Mouse (Mus musculus) MEL (cell line): ENCODE results near the gene Cfp. TPM values are rescaled to one million over a fixed set of nuclear protein-coding genes. Genes with fewer than 3 reads are reported as not detected.

Source experiments
- DNase-seq: peaks from one replicate; pipeline ENCODE4 v3.0.0; 2011; ENCODE audit warnings: low read depth, low spot score
- H3K27ac ChIP-seq: 2 replicates; pipeline ENCODE4 v1.5.1; 2012; ENCODE audit warnings: low read depth, mild to moderate bottlenecking, control low read depth, low read length, moderate library complexity; ENCODE audit not compliant: control insufficient read depth
- H3K27me3 ChIP-seq, 2 experiments: fragments of 150-350 bp in 1 of 2; sonication (generic) in 1 of 2; 2 replicates each; pipeline ENCODE4 v1.6.1; 2012; ENCODE audit warnings: low read length in 2 of 2, mild to moderate bottlenecking in 2 of 2, improper control_type of control experiment in 1 of 2, moderate library complexity in 1 of 2; ENCODE audit not compliant: insufficient read depth in 2 of 2, control insufficient read depth in 1 of 2
- H3K36me3 ChIP-seq, 2 experiments: 2 replicates each; pipeline ENCODE4 v1.6.1; 2012 to 2014; ENCODE audit warnings: low read length in 2 of 2, improper control_type of control experiment in 1 of 2, inconsistent platforms in 1 of 2, mild to moderate bottlenecking in 1 of 2; ENCODE audit not compliant: insufficient read depth in 2 of 2, control insufficient read depth in 1 of 2
- H3K4me1 ChIP-seq, 2 experiments: fragments of 150-350 bp in 1 of 2; sonication (generic) in 1 of 2; 2 replicates each; pipeline ENCODE4 v1.6.1; 2012; ENCODE audit warnings: low read length in 2 of 2, improper control_type of control experiment in 1 of 2, mild to moderate bottlenecking in 1 of 2; ENCODE audit not compliant: insufficient read depth in 2 of 2, control insufficient read depth in 1 of 2
- H3K4me3 ChIP-seq, 2 experiments: fragments of 150-350 bp in 1 of 2; sonication (generic) in 1 of 2; 2 replicates each; pipeline ENCODE4 v1.5.1; 2012; ENCODE audit warnings: low read depth in 2 of 2, low read length in 2 of 2, mild to moderate bottlenecking in 2 of 2, moderate library complexity in 2 of 2, control low read depth in 1 of 2, improper control_type of control experiment in 1 of 2; ENCODE audit not compliant: control insufficient read depth in 1 of 2, insufficient read depth in 1 of 2
- H3K79me2 ChIP-seq: 2 replicates; pipeline ENCODE4 v1.6.1; 2012; ENCODE audit warnings: mild to moderate bottlenecking, low read length, moderate library complexity; ENCODE audit not compliant: control insufficient read depth, poor library complexity, insufficient read depth
- H3K9ac ChIP-seq: 2 replicates; pipeline ENCODE4 v1.6.1; 2012; ENCODE audit warnings: low read depth, mild to moderate bottlenecking, control low read depth, low read length, moderate library complexity; ENCODE audit not compliant: control insufficient read depth, poor library complexity, severe bottlenecking
- H3K9me3 ChIP-seq: fragments of 150-350 bp; sonication (generic); replicated peaks from 2 replicates; pipeline ENCODE4 v1.6.1; 2012; ENCODE audit warnings: mild to moderate bottlenecking, low read length, improper control_type of control experiment, moderate library complexity; ENCODE audit not compliant: insufficient read depth
- BHLHE40 ChIP-seq: IDR thresholded peaks from 2 replicates; pipeline ENCODE4 v1.6.1; 2012; ENCODE audit warnings: low read depth, mild to moderate bottlenecking, inconsistent platforms, low read length, improper control_type of control experiment, borderline replicate concordance
- CHD1 ChIP-seq: IDR thresholded peaks from 2 replicates; pipeline ENCODE4 v1.6.1; 2012; ENCODE audit warnings: low read depth, mild to moderate bottlenecking, inconsistent platforms, low read length, improper control_type of control experiment
- CHD2 ChIP-seq: IDR thresholded peaks from 2 replicates; pipeline ENCODE4 v1.6.1; 2011; ENCODE audit warnings: low read length, improper control_type of control experiment
- CTCF ChIP-seq, 3 experiments: IDR thresholded peaks in 2 of 3; conservative IDR thresholded peaks in 1 of 3; 2 replicates each; pipeline ENCODE4 v1.5.1; 2011 to 2012; ENCODE audit warnings: low read length in 3 of 3, low read depth in 2 of 3, mild to moderate bottlenecking in 2 of 3, improper control_type of control experiment in 1 of 3, inconsistent platforms in 1 of 3, mixed read lengths in 1 of 3, moderate library complexity in 1 of 3; ENCODE audit not compliant: control insufficient read depth in 1 of 3, insufficient read depth in 1 of 3, poor library complexity in 1 of 3, severe bottlenecking in 1 of 3
- E2F4 ChIP-seq: IDR thresholded peaks from 2 replicates; pipeline ENCODE4 v1.6.1; 2011; ENCODE audit warnings: low read depth, low read length, improper control_type of control experiment, borderline replicate concordance
- GABPA ChIP-seq: IDR thresholded peaks from 2 replicates; pipeline ENCODE4 v1.6.1; 2012; ENCODE audit warnings: low read depth, mild to moderate bottlenecking, inconsistent platforms, low read length, improper control_type of control experiment, moderate library complexity
- GATA1 ChIP-seq: IDR thresholded peaks from 2 replicates; pipeline ENCODE4 v1.6.1; 2011; ENCODE audit warnings: low read depth, low read length, improper control_type of control experiment
- HCFC1 ChIP-seq: IDR thresholded peaks from 2 replicates; pipeline ENCODE4 v1.6.1; 2012; ENCODE audit warnings: low read depth, mild to moderate bottlenecking, inconsistent platforms, low read length, improper control_type of control experiment, moderate library complexity
- JUND ChIP-seq: IDR thresholded peaks from 2 replicates; pipeline ENCODE4 v1.6.1; 2011; ENCODE audit warnings: low read depth, mild to moderate bottlenecking, improper control_type of control experiment, low read length
- KAT2A ChIP-seq: conservative IDR thresholded peaks from 2 replicates; pipeline ENCODE4 v1.6.1; 2012; ENCODE audit warnings: low read depth, low read length, improper control_type of control experiment, inconsistent platforms
- MAFK ChIP-seq: IDR thresholded peaks from 2 replicates; pipeline ENCODE4 v1.6.1; 2011; ENCODE audit warnings: low read depth, mild to moderate bottlenecking, low read length, improper control_type of control experiment, borderline replicate concordance
- MAX ChIP-seq: IDR thresholded peaks from 2 replicates; pipeline ENCODE4 v1.6.1; 2011; ENCODE audit warnings: low read length, improper control_type of control experiment
- MAZ ChIP-seq: IDR thresholded peaks from 2 replicates; pipeline ENCODE4 v1.6.1; 2012; ENCODE audit warnings: low read depth, mild to moderate bottlenecking, inconsistent platforms, low read length, improper control_type of control experiment
- MXI1 ChIP-seq: IDR thresholded peaks from 2 replicates; pipeline ENCODE4 v1.6.1; 2011; ENCODE audit warnings: mild to moderate bottlenecking, low read depth, low read length, improper control_type of control experiment
- MYC ChIP-seq: IDR thresholded peaks from 2 replicates; pipeline ENCODE4 v1.6.1; 2011; ENCODE audit warnings: low read depth, mild to moderate bottlenecking, low read length, improper control_type of control experiment, moderate library complexity
- NELFE ChIP-seq: IDR thresholded peaks from 2 replicates; pipeline ENCODE4 v1.6.1; 2011; ENCODE audit warnings: low read depth, low read length, improper control_type of control experiment
- NRF1 ChIP-seq: IDR thresholded peaks from 2 replicates; pipeline ENCODE4 v1.6.1; 2014; ENCODE audit warnings: low read depth, mild to moderate bottlenecking, inconsistent platforms, low read length, improper control_type of control experiment, moderate library complexity; ENCODE audit not compliant: poor library complexity, insufficient read depth, severe bottlenecking
- POLR2A ChIP-seq, 2 experiments: IDR thresholded peaks; 2 replicates each; pipeline ENCODE4 v1.6.1; 2011 to 2012; ENCODE audit warnings: low read length in 2 of 2, mild to moderate bottlenecking in 2 of 2, control low read depth in 1 of 2, improper control_type of control experiment in 1 of 2, low read depth in 1 of 2, moderate library complexity in 1 of 2; ENCODE audit not compliant: control insufficient read depth in 1 of 2, insufficient read depth in 1 of 2, poor library complexity in 1 of 2
- POLR2AphosphoS2 ChIP-seq: IDR thresholded peaks from 2 replicates; pipeline ENCODE4 v1.6.1; 2011; ENCODE audit warnings: low read length, improper control_type of control experiment
- RAD21 ChIP-seq: IDR thresholded peaks from 2 replicates; pipeline ENCODE4 v1.6.1; 2011; ENCODE audit warnings: mild to moderate bottlenecking, low read depth, low read length, improper control_type of control experiment
- RCOR1 ChIP-seq: IDR thresholded peaks from 2 replicates; pipeline ENCODE4 v1.6.1; 2012; ENCODE audit warnings: low read depth, mild to moderate bottlenecking, inconsistent platforms, low read length, improper control_type of control experiment
- SIN3A ChIP-seq: IDR thresholded peaks from 2 replicates; pipeline ENCODE4 v1.6.1; 2012; ENCODE audit warnings: low read length, improper control_type of control experiment, inconsistent platforms
- SMC3 ChIP-seq: IDR thresholded peaks from 2 replicates; pipeline ENCODE4 v1.6.1; 2011; ENCODE audit warnings: low read depth, low read length, improper control_type of control experiment
- TBP ChIP-seq: IDR thresholded peaks from 2 replicates; pipeline ENCODE4 v1.8.0; 2011; ENCODE audit warnings: low read depth, low read length, improper control_type of control experiment
- UBTF ChIP-seq: IDR thresholded peaks from 2 replicates; pipeline ENCODE4 v1.6.1; 2012; ENCODE audit warnings: low read depth, mild to moderate bottlenecking, inconsistent platforms, low read length, improper control_type of control experiment, moderate library complexity, borderline replicate concordance; ENCODE audit not compliant: insufficient read depth
- USF1 ChIP-seq: IDR thresholded peaks from 2 replicates; pipeline ENCODE4 v1.6.1; 2014; ENCODE audit warnings: low read depth, mild to moderate bottlenecking, inconsistent platforms, low read length, improper control_type of control experiment, moderate library complexity
- USF2 ChIP-seq, 2 experiments: IDR thresholded peaks; 2 replicates each; pipeline ENCODE4 v1.6.1; 2011 to 2012; ENCODE audit warnings: improper control_type of control experiment in 2 of 2, low read length in 2 of 2, borderline replicate concordance in 1 of 2, inconsistent platforms in 1 of 2, low read depth in 1 of 2, mild to moderate bottlenecking in 1 of 2; ENCODE audit not compliant: insufficient read depth in 1 of 2
- ZC3H11A ChIP-seq: IDR thresholded peaks from 2 replicates; pipeline ENCODE4 v1.6.1; 2012; ENCODE audit warnings: low read depth, mild to moderate bottlenecking, inconsistent platforms, low read length, improper control_type of control experiment
- ZKSCAN1 ChIP-seq: IDR thresholded peaks from 2 replicates; pipeline ENCODE4 v1.6.1; 2012; ENCODE audit warnings: low read depth, mild to moderate bottlenecking, inconsistent platforms, low read length, improper control_type of control experiment, moderate library complexity
- ZMIZ1 ChIP-seq: IDR thresholded peaks from 2 replicates; pipeline ENCODE4 v1.6.1; 2012; ENCODE audit warnings: low read depth, mild to moderate bottlenecking, inconsistent platforms, low read length, improper control_type of control experiment, moderate library complexity
- ZNF384 ChIP-seq: IDR thresholded peaks from 2 replicates; pipeline ENCODE4 v1.6.1; 2012; ENCODE audit warnings: low read depth, mild to moderate bottlenecking, inconsistent platforms, low read length, improper control_type of control experiment
- polyA plus RNA-seq, 2 experiments: library from polyadenylated mRNA; stranded (reverse) in 1 of 2; unstranded in 1 of 2; fragments of >175 nt in 1 of 2; fragments of >200 nt in 1 of 2; gene quantifications; 2 replicates each; pipeline versions ENCODE4 v1.2.1 to v1.2.4; 2012; ENCODE audit warnings: low replicate concordance in 2 of 2, low read depth in 1 of 2; ENCODE audit not compliant: insufficient read length in 2 of 2, insufficient read depth in 1 of 2, missing spikeins in 1 of 2
- total RNA-seq: library from RNA; depleted of rRNA; stranded (reverse); fragments of 300-350 nt; gene quantifications from 2 replicates; pipeline ENCODE4 v1.2.3, GENCODE M21; 2012

The Cfp gene
- total and polyA plus RNA-seq, 3 experiments = 2.6 to 11.4 TPM; not detected in 1

DNA sequence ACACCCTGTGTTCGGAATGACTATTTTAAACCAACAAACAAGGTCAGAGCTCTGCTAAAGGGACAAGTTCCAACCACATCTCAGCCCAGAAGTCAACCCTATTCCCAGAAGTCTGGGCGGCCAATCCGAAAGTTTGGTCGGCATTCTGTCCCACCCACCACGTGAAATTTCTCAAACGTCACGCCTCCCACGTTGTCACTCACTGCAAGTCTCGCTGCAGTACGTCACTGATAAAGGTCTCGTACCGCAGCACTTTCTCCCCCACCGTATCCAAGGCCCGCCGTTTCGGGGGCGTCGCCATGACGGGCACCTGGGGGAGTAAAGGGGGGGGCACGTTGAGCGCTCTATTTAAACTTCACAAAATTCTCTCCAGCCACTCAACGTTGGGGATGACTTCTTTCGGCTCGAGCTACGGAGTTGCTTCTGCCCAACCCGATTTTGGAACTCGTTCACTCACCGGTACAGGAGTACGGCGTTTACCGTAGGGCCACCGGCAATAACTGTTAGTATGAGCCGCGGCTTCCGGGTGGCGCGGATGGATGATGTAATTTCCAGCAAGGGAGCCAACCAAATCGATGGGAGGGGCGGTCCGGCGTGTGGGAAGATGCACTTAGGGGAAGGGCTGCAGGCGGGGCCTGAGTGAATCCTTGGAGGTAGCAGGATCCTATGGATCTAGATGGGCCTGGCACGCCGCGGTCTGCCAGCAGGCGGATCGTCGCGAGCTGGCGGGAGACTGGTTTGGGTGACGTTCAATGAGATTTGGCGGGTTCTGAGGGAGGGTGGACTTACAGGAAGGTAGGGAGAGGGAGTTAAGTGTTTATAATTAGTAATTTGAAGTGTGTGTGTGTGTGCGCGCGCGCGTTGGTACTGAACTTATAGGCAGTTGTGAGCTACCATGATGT, 30.4 kb upstream of the Cfp start, which contains the start of gene Uxt (continued):
- TF ChIP-seq ZKSCAN1 = no peak
- TF ChIP-seq JUND = no peak
- 0 out of 2 replicates have a peak, but pooled peaks have one; percentile 51 for TF ChIP-seq ZMIZ1
- no peak; a peak in 1 of 6 replicates for TF ChIP-seq CTCF (IDR thresholded peaks at IDR 0.05 in 2 of 3, conservative IDR thresholded peaks at IDR 0.05 in 1 of 3; ENCODE audit: control insufficient read depth in 1 of 3, insufficient read depth in 1 of 3, low read depth in 2 of 3, low read length in 3 of 3, poor library complexity in 1 of 3, severe bottlenecking in 1 of 3)
- peak; percentile 59; the same call in 1 of the 2 replicates for TF ChIP-seq KAT2A
- no peak for TF ChIP-seq RAD21
- peak; percentile 45 for TF ChIP-seq MAZ
- TF ChIP-seq GABPA = no peak
- no peak; the same call in 1 of the 2 replicates for TF ChIP-seq TBP
- TF ChIP-seq CHD2 = peak; percentile 42
- TF ChIP-seq HCFC1 = peak; percentile 91
- TF ChIP-seq NRF1 = peak; percentile 49; the same call in 1 of the 2 replicates
- peak; percentile 71 for TF ChIP-seq MYC
- no peak for TF ChIP-seq BHLHE40
- TF ChIP-seq NELFE = peak; percentile 81
- TF ChIP-seq CHD1 = 0 out of 2 replicates have a peak, but pooled peaks have one; percentile 78
- TF ChIP-seq USF1 = peak; percentile 74
- TF ChIP-seq SMC3 = no peak
- no peak; the same call in 1 of the 2 replicates for TF ChIP-seq GATA1
- TF ChIP-seq MXI1 = peak; percentile 95
- peak; percentile 78; the same call in 1 of the 2 replicates for TF ChIP-seq E2F4
- no peak for TF ChIP-seq MAFK
- TF ChIP-seq, all 39 proteins: peak for 21

- peak within 1 kb of the TSS; percentile 83 for H3K9ac ChIP-seq
- DNase-seq = peak; percentile 98
- peaks cover 2% of the 10 kb centered on the region; the same call in 1 of the 2 replicates for H3K79me2 ChIP-seq
- H3K27me3 ChIP-seq = no peaks in the 10 kb centered on the region
- H3K27ac ChIP-seq = peak within 1 kb of the TSS; percentile 28
- peaks cover 0 to 4% of the 10 kb centered on the region in 2 experiments; a peak in 1 of 4 replicates for H3K4me1 ChIP-seq
- H3K9me3 ChIP-seq = no peaks in the 10 kb centered on the region
- peak within 1 kb of the TSS; percentile 87 to 92 for H3K4me3 ChIP-seq
- peaks cover 5 to 10% of the 10 kb centered on the region in 2 experiments; a peak in 3 of 4 replicates for H3K36me3 ChIP-seq
- TF ChIP-seq SMC3 (no peak), RCOR1 (no peak), HCFC1 (peak; percentile 64; the same call in 1 of the 2 replicates), ZC3H11A (no peak), MAFK (no peak), MAX (peak; percentile 69), ZNF384 (no peak), MAZ (no peak; the same call in 1 of the 2 replicates), ZMIZ1 (peak; percentile 71; the same call in 1 of the 2 replicates), USF2 (IDR thresholded peaks at IDR 0.05; ENCODE audit: borderline replicate concordance in 1 of 2, insufficient read depth in 1 of 2, low read depth in 1 of 2, low read length in 2 of 2) (peak in 1 of 2 experiments; percentile 69; a peak in 2 of 4 replicates), SIN3A (peak; percentile 74; the same call in 1 of the 2 replicates), POLR2AphosphoS2 (peak; percentile 92), POLR2A (IDR thresholded peaks at IDR 0.05; ENCODE audit: control insufficient read depth in 1 of 2, insufficient read depth in 1 of 2, low read depth in 1 of 2, low read length in 2 of 2, poor library complexity in 1 of 2) (peak in 1 of 2 experiments; percentile 52; a peak in 2 of 4 replicates), UBTF (no peak), MXI1 (peak; percentile 87), RAD21 (no peak), USF1 (peak; percentile 95), CHD1 (peak; percentile 95), MYC (no peak)
These were observed 19.0 kb upstream of the Cfp start, which contains the start of gene Elk1 for GRCm38 (mm10) chrX:20950191-20950880. TSS of gene Elk1 (minus strand) at chrX:20950608.
